24 mouse cellular contexts compared by ENCODE assay signal in genomic region chr10:59368729-59369128, GRCm38 (mm10). TPM values are rescaled to one million over a fixed set of nuclear protein-coding genes. Genes with fewer than 3 reads are reported as not detected.
"Had no signal": no experiment of that assay in that cellular context is flagged by ENCODE, and none has a peak within 500 bp of the region (broad histone marks: within the 10 kb centered on the region; RNA-seq: fewer than 3 reads in every experiment).

No protein-coding gene starts in this region.

- DNase-seq: gastrocnemius, adult 2 months; gastrocnemius, postnatal 10 days; gastrocnemius, postnatal 25 days; heart, postnatal 10 days; heart, postnatal 4 days; kidney, adult 18-20 months; kidney, adult 8-10 months; kidney, postnatal 10 days; kidney, postnatal 25 days; kidney, postnatal 4 days; liver had no signal

- H3K4me1 ChIP-seq: heart, embryonic 12.5 days; hindbrain, embryonic 12.5 days; intestine, embryonic 15.5 days; limb, embryonic 10.5 days; limb, embryonic 12.5 days had no signal

- H3K4me3 ChIP-seq: gastrocnemius, adult 2 months; heart, embryonic 10.5 days; heart, embryonic 12.5 days; hindbrain, embryonic 10.5 days; hindbrain, embryonic 12.5 days; intestine, embryonic 15.5 days; layer of hippocampus, adult 2 months; left cerebral cortex, adult 2 months; limb, embryonic 10.5 days; limb, embryonic 12.5 days had no signal

RNA-seq across cellular contexts. Expression of gene Gm10273, which starts 26.7 kb away (rescaled TPM):
- polyA plus RNA-seq: hindbrain, embryonic 12.5 days; limb, embryonic 12.5 days had no signal

RNA-seq across cellular contexts. Expression of gene Pla2g12b, which starts 34.7 kb away (rescaled TPM):
- polyA plus RNA-seq: hindbrain, embryonic 10.5 days; hindbrain, embryonic 12.5 days; hindbrain, embryonic 14.5 days; hindbrain, embryonic 16.5 days; inflammation-experienced regulatory T-cells, adult 6 months; limb, embryonic 10.5 days; limb, embryonic 12.5 days; limb, embryonic 14.5 days had no signal
